Mouse (Mus musculus) midbrain, postnatal 0 days (tissue): ENCODE results near the gene Vegfa. TPM values are rescaled to one million over a fixed set of nuclear protein-coding genes. Genes with fewer than 3 reads are reported as not detected.

Experiments
- ATAC-seq: fragments of 200-750 bp; cut with Nextera tagmentation; 2 replicates; pipeline ENCODE4 v1.8.0; 2017; ENCODE audit warnings: moderate number of reproducible peaks, mild to moderate bottlenecking, moderate TSS enrichment, moderate library complexity; ENCODE audit not compliant: low FRiP score
- DNase-seq: peaks from one replicate; pipeline ENCODE4 v3.0.0-alpha.2; 2015; ENCODE audit warnings: low spot score
- H3K27ac ChIP-seq: fragments of 300-500 bp; sonication (generic); 2 replicates; pipeline ENCODE4 v1.5.1; 2014; ENCODE audit warnings: low read depth, mild to moderate bottlenecking, low read length, mixed read lengths
- H3K27me3 ChIP-seq: fragments of 300-500 bp; sonication (generic); 2 replicates; pipeline ENCODE4 v1.6.1; 2014; ENCODE audit warnings: low read length, control low read depth, mixed read lengths; ENCODE audit not compliant: insufficient read depth
- H3K36me3 ChIP-seq: fragments of 300-500 bp; sonication (generic); 2 replicates; pipeline ENCODE4 v1.6.1; 2014; ENCODE audit warnings: low read length, control low read depth, mixed read lengths; ENCODE audit not compliant: insufficient read depth
- H3K4me1 ChIP-seq: fragments of 300-500 bp; sonication (generic); 2 replicates; pipeline ENCODE4 v1.6.1; 2014; ENCODE audit warnings: mild to moderate bottlenecking, control low read depth, antibody characterized with exemption, low read length, mixed read lengths; ENCODE audit not compliant: insufficient read depth
- H3K4me2 ChIP-seq: fragments of 300-500 bp; sonication (generic); 2 replicates; pipeline ENCODE4 v1.6.1; 2014; ENCODE audit warnings: low read depth, mild to moderate bottlenecking, low read length, mixed read lengths; ENCODE audit not compliant: poor library complexity, severe bottlenecking
- H3K4me3 ChIP-seq: fragments of 300-500 bp; sonication (generic); 2 replicates; pipeline ENCODE4 v1.5.1; 2014; ENCODE audit warnings: low read depth, mild to moderate bottlenecking, low read length, moderate library complexity
- H3K9ac ChIP-seq: fragments of 300-500 bp; sonication (generic); replicated peaks from 2 replicates; pipeline ENCODE4 v1.6.1; 2014; ENCODE audit warnings: mild to moderate bottlenecking, low read length, moderate library complexity, mixed read lengths; ENCODE audit not compliant: poor library complexity, severe bottlenecking
- H3K9me3 ChIP-seq: fragments of 300-500 bp; sonication (generic); 2 replicates; pipeline ENCODE4 v1.6.1; 2016; ENCODE audit warnings: low read length, control low read depth
- CTCF ChIP-seq: IDR thresholded peaks from 2 replicates; pipeline ENCODE4 v1.5.1; 2016; ENCODE audit warnings: antibody characterized with exemption, mild to moderate bottlenecking
- WGBS: fragments of 180-500 bp; shearing (Covaris S2); extraction: QIAGEN DNeasy Blood & Tissue Kit; methylation state at CpG from one replicate; pipeline ENCODE4 v1.1.7; 2014; 5-methylcytosine and 5-hydroxymethylcytosine counted together
- polyA plus RNA-seq: library from polyadenylated mRNA; unstranded; fragments of >200 nt; fragmentation: Nextera tagmentation; extraction: Ambion mirVana; gene quantifications from 2 replicates; pipeline ENCODE4 v1.2.1, GENCODE M21; 2015
- total RNA-seq: library from RNA; depleted of rRNA; stranded (reverse); fragments of >200 nt; gene quantifications from 2 replicates; pipeline ENCODE4 v1.2.3, GENCODE M21; 2014; rRNA removed

The Vegfa gene
- total and polyA plus RNA-seq, 2 experiments from 2014 or later, result 3.0 to 105 TPM

GRCm38 (mm10) chr17:45969596-45969995 lies 62.6 kb downstream of the Vegfa start:
- Histone ChIP-seq H3K27ac (no peak overlapping the region), H3K4me3 (no peak overlapping the region), H3K4me2 (no peak overlapping the region), H3K9me3 (no peaks in the 10 kb centered on the region), H3K36me3 (no peaks in the 10 kb centered on the region), H3K27me3 (no peaks in the 10 kb centered on the region), H3K4me1 (no peaks in the 10 kb centered on the region), H3K9ac (no peak overlapping the region)
- no peak for TF ChIP-seq CTCF
- WGBS, result 57% methylated on average over 8 of the region's 8 CpGs
- no peak for ATAC-seq
- DNase-seq, result no peak

- Histone ChIP-seq H3K9ac (no peak overlapping the region), H3K27me3 (no peaks in the 10 kb centered on the region), H3K4me3 (no peak overlapping the region), H3K27ac (no peak overlapping the region), H3K4me1 (no peaks in the 10 kb centered on the region), H3K36me3 (no peaks in the 10 kb centered on the region), H3K9me3 (no peaks in the 10 kb centered on the region), H3K4me2 (no peak overlapping the region)
- WGBS, result 84% methylated on average over 11 of the region's 11 CpGs
- no peak for TF ChIP-seq CTCF
- DNase-seq, result no peak
- ATAC-seq, result no peak
Measured at GRCm38 (mm10) chr17:45968341-45968740, 63.8 kb downstream of the Vegfa start.

Other genes with a start within 250 kb of the Vegfa start
- gene Mrps18a, start 78.6 kb upstream of the Vegfa start, total RNA-seq, result 63.7 and 84.4 TPM in 2 replicates
- 173 and 175 TPM in 2 replicates for gene Mrps18a, start 78.6 kb upstream of the Vegfa start, polyA plus RNA-seq
- 55.6 and 68.4 TPM in 2 replicates for gene Rsph9, start 111.8 kb upstream of the Vegfa start, total RNA-seq
- 103 and 104 TPM in 2 replicates for gene Rsph9, start 111.8 kb upstream of the Vegfa start, polyA plus RNA-seq
- gene Mad2l1bp, start 121.2 kb upstream of the Vegfa start, total RNA-seq, result 8.9 and 13.3 TPM in 2 replicates
- 16.7 and 18.2 TPM in 2 replicates for gene Mad2l1bp, start 121.2 kb upstream of the Vegfa start, polyA plus RNA-seq
- gene Gtpbp2, start 128.7 kb upstream of the Vegfa start, total RNA-seq, result 72.3 and 82.2 TPM in 2 replicates
- gene Gtpbp2, start 128.7 kb upstream of the Vegfa start, polyA plus RNA-seq, result 25.9 TPM in 2 replicates
- 7.9 and 9.6 TPM in 2 replicates for gene Polh, start 170.3 kb upstream of the Vegfa start, total RNA-seq
- gene Polh, start 170.3 kb upstream of the Vegfa start, polyA plus RNA-seq, result 4.2 and 4.5 TPM in 2 replicates
- gene Xpo5, start 170.4 kb upstream of the Vegfa start, total RNA-seq, result 50.5 and 56.7 TPM in 2 replicates
- gene Xpo5, start 170.4 kb upstream of the Vegfa start, polyA plus RNA-seq, result 23.6 and 24.0 TPM in 2 replicates
- gene Polr1c, start 215.7 kb upstream of the Vegfa start, total RNA-seq, result 54.1 and 54.7 TPM in 2 replicates
- 55.5 and 59.2 TPM in 2 replicates for gene Polr1c, start 215.7 kb upstream of the Vegfa start, polyA plus RNA-seq
- gene Yipf3, start 215.7 kb upstream of the Vegfa start, total RNA-seq, result 18.9 and 24.8 TPM in 2 replicates
- 70.6 and 77.4 TPM in 2 replicates for gene Yipf3, start 215.7 kb upstream of the Vegfa start, polyA plus RNA-seq
- 43.1 and 61.3 TPM in 2 replicates for gene Lrrc73, start 221.2 kb upstream of the Vegfa start, total RNA-seq
- gene Lrrc73, start 221.2 kb upstream of the Vegfa start, polyA plus RNA-seq, result 32.8 and 33.0 TPM in 2 replicates